Mouse (Mus musculus) heart, postnatal 36 days (tissue): ENCODE measurements around the gene Sdsl. TPM values are rescaled to one million over a fixed set of nuclear protein-coding genes. Genes with fewer than 3 reads are reported as not detected.
"Not testable (repeated sequence)": the region's sequence is repeated elsewhere in the genome, so short reads cannot be mapped to it uniquely, and the experiment has no call there.

Source experiments
- DNase-seq, 2 experiments: peaks; one replicate each; pipeline ENCODE4 v3.0.0; 2021 to 2022
- intact Hi-C: fragments of 180-260 bp; cut with DNase I; formaldehyde crosslinking; loops from one replicate; pipeline ENCODE4 v1.15.1; 2025
- total RNA-seq, 2 experiments: library from RNA; stranded (reverse); gene quantifications; 2 replicates each; pipeline ENCODE4 v1.2.3; 2021

Sdsl gene
- total RNA-seq: 1 to 10 TPM; 8.3 to 9.1 TPM

DNA sequence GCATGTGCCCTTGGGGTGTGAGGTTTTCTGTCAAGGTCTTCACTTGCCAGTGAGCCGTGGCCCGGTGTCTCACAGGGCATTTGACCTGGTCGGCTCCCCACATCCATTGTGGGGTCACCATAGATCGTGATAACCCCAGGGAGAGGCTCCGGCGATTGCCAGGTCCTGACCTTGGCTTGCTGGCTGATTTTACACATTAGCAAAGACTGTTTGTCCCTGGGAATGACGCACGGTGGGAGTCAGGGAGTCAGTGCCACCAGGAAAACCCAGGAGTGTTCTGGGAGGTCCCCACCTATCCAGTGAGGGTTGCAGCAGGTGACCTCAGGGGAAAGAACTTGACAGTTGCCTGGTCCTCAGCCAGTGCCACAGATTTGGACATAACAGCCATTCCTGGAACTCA lies at the start of gene Sdsl:
Gene Sdsl, minus strand, starts transcription at position 41 of the 400 bp plus-strand sequence.
- no peak for DNase-seq
- intact Hi-C loops: no loop called here

DNA sequence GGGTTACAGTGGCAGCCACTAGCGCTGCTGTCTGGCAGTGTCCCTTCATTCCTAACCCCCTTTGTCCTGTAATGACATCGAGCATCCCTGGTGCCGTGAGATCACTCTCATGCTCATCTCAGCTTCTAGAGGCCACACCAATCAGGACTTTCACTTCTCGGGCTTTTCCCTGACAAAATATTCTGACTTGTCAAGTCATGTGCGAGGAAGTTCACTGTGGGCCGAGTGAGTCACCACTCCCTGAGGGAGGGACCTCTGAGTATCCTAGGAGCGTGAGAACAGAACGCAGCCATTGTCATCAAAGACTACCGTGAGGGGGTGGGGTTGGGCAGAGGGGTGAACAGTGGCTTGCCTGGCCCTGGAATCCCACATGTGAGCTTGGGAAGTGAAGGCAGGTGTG lies 44.9 kb upstream of the Sdsl start:
- peak; percentile 55 to 69 for DNase-seq
- intact Hi-C loops: loop anchor here (5.0 kb wide), 1 partner anchor 45 kb away; no protein-coding TSS in a partner anchor

DNA sequence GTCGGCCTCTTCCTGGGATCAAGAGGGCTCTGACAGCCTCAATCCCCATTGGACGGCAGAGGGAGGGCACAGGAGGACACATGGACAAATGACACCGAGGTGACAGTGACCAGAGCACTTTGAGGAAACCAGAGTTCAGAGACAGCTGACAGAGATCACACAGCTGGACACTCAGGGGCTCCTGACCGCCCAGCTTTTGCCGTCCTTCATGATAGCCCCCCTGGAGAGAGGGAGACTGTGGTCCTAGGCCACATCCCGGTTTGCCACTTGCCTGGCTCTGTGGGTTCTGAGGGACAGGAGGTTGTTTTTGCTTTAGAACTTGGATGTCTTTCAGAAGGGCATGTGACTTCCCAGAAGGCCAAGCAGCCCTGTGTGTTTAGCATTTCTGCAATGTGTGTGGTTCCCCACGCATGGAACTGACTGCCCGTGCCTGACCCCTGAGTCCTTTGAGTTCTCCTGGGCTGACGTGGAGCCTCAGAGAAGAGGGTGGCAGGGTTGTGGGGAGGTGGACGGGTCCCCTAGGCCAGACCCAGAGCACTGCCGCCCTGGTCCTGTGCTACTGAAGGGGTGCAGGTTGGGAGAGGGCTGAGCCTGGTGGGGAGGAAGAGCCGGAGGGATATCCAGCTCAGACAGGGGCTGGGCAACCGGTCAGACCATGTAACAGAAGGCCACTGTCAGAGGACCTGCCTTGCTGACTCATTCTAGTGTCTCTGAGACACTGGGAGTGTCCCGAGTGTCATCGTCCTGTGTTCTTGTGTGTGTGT lies 43.8 kb upstream of the Sdsl start:
- intact Hi-C loops: loop anchor here (5.0 kb wide), 1 partner anchor 46 kb away; no protein-coding TSS in a partner anchor

DNA sequence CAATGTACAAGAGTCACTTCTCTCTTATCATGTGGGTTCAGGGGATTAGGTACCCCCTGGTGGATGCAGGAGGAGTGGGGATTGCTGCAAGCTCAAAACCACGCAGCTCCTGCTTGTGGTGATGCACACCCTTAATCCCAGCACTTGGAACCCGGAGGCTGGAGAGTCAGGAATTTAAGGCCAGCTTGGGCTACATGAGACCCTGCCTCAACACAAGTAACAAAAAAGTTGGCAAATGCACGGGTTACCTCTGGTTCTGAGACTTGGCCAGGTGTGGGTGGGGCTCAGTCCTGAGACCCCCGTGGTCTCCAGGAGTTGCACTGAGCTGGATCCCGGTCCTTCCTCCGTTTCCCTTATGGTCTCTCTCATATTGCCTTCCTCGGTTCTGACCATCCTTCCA lies 42.8 kb upstream of the Sdsl start:
- DNase-seq: no peak
- intact Hi-C loops: loop anchor here (5.0 kb wide), 1 partner anchor 47 kb away; no protein-coding TSS in a partner anchor

More for the DNA sequence above, 43.8 kb upstream of the Sdsl start:
- peak; percentile 43 to 64 for DNase-seq

DNA sequence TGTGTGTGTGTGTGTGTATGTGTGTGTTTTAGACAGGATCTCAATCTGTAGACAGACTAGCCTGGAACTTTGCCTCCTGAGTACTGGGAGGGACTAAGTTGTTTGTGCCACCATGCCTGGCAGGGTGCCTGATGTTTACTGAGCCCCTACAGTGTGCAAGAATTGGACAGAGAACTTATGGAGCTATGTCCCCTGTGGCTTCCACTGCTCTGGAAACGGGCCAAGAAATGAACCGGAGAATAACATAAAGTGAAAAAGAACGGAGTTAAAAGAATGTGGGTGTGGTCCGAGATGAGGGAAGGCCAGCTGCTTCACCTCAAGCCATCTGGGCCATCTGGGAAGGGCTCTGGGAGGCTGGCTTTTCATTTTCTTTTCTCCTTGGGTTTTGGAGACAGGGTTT lies 42.1 kb upstream of the Sdsl start:
- intact Hi-C loops: loop anchor here (5.0 kb wide), 1 partner anchor 48 kb away; no protein-coding TSS in a partner anchor
- DNase-seq: peak; percentile 41 to 50

DNA sequence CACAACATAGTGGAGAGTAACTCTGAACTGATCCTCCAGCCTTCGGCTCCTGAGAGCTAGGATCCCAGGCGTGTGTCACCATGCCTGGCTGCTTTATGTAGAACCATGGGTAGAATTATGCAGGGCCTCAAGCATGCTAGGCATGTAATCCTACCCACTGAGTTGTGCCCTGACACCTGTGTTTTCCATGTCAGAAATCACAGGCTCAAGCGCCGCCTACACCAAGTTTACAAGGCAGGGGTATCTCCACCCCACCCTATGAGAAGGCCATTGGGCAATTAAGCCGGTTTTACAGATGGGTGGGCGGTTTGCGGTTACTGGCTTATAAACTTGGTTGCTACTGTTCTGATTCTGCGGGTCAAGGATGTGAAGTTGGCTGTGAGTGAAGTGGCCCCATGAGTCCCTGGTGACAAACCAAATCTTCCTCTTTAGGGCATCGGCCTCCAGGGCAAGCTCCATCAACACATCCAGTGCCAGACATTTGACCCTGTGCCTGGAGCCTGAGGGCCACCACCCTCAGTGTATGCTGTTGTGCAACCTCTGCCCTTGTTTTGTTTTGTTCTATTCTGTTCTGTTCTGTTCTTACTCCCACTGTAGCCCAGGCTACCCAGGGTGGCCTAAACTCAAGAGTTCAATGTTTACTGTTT lies 41.5 kb upstream of the Sdsl start:
- intact Hi-C loops: no loop called here
- peak in 1 of 2 experiments; percentile 49 for DNase-seq

DNA sequence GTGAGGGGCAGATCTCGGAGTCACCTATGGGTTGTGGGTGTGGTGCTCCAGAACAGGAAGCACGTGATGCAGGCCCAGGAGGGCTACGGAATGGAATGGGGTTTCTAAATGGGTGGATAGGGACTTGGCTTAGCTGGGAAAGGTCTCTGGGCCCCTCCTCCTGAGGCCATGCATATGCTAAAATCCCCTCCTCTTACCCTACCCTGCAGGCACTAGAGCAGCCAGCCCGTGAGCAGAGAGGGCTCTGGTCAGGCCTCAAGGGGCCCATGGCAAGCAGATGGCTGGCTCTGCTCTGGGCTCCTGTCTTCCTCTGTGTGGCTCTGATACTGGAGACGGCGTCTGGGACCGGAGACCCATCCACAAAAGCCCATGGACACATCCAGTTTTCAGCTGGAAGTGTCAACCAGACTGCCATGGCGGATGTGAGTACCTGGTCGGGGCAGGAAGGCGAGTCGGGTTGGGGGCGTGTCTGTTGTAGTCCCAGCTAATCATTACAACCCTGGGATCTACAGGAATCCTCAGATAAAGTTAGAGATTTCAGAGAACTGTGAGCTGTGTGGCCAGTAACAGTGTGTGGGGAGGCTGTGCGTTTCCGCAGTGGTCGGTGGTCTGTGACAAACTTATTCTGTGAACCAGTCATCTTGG lies 40.4 kb upstream of the Sdsl start:
- no peak for DNase-seq
- intact Hi-C loops: no loop called here

DNA sequence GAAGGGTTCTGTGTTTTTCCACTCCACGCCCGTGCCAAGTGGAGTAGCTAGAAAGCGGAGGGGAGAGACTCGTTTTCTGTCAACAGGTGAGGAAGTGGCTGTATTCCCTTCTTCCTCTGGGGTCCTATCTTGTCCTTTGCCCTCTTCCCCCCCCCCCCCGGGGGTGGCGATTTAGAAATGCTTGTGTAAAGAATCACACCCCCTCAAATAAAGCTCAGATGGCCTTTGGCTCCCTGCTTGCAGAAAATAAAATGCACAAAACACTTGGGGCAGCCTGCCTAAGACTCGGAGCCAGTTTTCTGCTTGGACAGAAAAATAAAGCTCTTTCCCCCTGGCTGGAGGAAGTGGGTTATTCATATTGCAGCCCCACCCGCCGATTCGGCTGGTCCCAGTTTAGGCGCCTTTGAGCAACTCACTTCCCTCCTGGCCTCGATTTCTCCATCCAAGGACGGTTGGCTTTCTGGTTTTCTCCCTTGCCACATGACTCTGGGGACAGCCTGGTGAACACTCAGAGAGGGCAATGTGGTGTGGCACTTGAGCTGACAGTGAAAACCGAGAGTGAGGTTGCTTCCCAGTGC lies 39.1 kb upstream of the Sdsl start:
- intact Hi-C loops: loop anchor here (2.0 kb wide), 1 partner anchor 77 kb away; the partner anchor contains the start of genes Iqcd and Tpcn1
- DNase-seq: peak; percentile 49 to 65

DNA sequence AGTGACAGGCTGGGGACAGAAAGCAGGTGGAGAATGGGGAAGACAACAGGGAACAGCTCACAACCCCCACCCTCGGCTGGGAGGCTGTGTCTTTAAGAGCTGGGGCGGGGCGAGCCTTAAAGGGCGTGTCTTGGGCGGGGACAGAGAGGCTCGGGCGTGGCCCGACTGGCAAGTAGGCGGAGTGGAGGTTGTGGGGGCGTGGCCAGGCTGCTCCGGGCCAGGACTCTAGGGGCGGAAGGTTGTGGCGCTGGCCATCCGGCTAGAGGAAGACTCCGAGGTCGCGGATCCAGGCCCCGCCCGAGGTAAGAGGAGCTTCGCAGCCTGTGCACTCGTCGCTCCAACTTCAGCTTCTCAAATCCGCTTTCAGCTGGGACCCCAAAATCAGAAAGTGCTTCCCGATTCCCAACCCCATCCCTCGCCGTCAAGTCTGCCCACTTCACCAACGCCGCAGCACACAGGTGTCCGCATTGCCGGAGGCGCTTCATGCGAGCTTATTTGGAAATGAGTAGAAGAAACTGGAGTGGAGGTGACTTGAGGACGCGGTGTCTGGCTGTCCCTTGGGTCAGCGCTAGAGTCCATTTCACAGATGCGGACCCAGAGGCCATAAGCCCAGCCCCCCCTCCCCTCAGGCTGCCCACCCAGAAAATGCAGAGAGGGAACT lies 38.5 kb upstream of the Sdsl start, which contains the start of gene Slc8b1:
Gene Slc8b1, plus strand, starts transcription at position 187 of the 661 bp plus-strand sequence.
- peak; percentile 98 for DNase-seq
- intact Hi-C loops: loop anchor here (2.0 kb wide), 1 partner anchor 78 kb away; the partner anchor contains the start of genes Iqcd and Tpcn1

DNA sequence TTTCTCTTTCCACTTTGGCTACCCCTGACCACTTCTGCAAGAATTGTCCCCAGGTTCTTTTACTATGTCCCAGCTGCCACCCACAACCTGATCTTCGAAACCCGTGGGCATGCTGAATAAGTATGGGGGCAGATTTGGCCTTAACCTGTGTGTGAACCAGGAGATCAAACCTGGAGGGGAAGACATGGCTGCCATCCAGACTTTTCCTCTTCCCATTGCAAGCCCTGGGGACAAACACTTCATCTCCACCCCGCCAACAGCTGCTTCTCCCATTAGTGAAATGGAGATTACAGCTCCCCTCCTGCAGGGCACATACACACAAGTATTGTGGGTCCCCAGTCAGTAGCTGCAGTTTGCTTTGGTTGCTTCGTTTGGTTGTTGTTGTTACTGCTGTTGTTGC lies 34.7 kb upstream of the Sdsl start:
- intact Hi-C loops: loop anchor here (10.0 kb wide), 1 partner anchor 237 kb away; the partner anchor contains the start of gene Oas2
- DNase-seq: no peak

DNA sequence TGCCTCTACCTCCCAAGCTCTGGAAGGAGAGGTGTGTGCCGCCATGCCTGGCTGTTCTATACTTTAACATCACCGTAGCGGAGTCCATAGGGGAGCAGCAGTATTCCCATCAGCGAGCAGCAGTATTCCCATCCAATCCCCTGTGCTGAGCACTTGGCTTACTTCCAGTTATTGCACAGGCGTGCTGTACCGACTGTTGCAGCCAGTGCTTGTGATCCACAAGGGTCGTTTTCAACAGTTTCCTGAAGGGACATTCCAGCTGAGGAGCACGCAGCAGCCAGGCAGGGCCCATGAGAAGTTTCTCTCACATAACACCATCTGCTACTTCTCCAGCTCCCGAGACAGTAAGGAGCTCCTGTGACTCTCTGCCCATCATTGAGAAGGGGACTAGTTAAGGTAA lies 33.9 kb upstream of the Sdsl start:
- intact Hi-C loops: loop anchor here (10.0 kb wide), 1 partner anchor 238 kb away; the partner anchor contains the start of gene Oas2
- no peak for DNase-seq

DNA sequence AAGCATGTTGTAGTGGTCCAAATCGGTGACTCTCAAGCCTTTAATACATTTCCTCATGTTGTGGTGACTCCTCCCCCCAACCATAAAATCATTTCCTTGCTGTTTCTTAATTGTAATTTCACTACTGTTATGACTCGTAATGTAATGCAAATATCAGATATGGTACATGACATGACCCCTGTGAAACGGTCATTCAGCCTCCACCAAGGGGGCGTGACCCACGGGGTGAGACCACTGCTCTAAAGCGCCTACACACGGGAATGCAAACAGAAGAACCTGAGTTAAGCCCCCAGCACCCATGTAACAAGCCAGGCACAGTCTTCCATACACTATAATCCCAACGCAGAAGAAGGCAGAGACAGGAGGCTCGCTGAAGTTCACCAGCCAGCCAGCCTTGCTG lies 33.2 kb upstream of the Sdsl start:
- intact Hi-C loops: loop anchor here (1.0 to 10.0 kb wide), 2 partner anchors 100 to 239 kb away; partner anchors contain the start of gene Oas2
- DNase-seq: no peak

DNA sequence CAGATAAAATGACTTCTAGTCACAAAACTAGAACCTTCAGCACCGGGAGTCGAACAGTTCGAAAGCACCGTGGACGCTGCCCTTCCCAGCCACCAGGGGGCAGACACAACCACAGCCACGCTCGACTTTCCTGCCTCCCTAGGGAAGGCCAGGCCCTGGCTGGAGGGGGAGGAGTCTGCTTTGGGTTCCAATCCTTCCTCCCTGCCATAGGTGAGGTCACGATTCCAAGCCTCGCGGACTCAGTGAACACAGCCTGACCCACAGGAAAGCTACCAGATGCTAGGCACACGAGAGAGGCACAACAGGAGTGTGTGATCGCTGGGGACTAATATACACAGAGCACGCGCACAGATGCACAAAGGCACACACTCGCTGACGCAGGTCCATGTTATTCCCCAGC lies 32.8 kb upstream of the Sdsl start:
- DNase-seq: peak; percentile 87 to 89
- intact Hi-C loops: loop anchor here (1.0 to 10.0 kb wide), 2 partner anchors 100 to 239 kb away; partner anchors contain the start of gene Oas2

DNA sequence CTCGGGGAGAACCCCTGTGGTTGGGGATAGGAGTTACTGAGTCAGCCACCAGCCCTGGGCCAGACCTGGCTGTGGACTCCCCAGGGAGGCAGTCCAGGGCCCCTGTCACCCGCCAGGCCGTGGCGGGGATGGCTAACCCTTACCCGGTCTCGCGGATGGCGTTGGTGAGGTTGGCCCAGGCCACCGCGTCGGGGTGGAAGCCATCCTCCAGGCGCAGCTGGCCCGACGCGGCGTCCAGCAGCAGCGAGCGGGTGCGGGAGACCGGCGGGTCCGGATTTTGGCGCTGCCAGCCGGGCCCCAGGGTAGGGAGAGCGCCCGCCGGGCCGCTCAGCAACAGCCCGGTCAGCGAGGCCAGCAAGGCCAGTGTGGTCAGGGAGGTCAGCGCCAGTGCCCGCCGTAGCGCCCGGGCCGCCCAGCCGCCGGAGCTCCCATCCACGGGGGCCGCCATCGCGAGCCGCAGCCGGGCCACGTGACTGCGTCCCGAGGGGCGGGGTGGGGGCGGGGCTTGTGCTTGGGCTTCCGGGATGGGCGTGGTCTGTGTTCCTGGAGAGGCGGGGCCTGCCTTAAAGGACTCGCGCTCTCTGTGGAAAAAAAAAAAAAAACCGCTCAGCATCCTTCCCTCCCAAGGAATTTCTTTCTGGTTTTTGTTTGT lies 30.7 kb upstream of the Sdsl start, which contains the start of gene Plbd2:
Gene Plbd2, minus strand, starts transcription at position 482 of the 652 bp plus-strand sequence.
- peak; percentile 81 to 85 for DNase-seq
- intact Hi-C loops: loop anchor here (2.0 to 10.0 kb wide), 2 partner anchors 242 to 310 kb away; partner anchors contain the start of genes Oas1c and Oas2

DNA sequence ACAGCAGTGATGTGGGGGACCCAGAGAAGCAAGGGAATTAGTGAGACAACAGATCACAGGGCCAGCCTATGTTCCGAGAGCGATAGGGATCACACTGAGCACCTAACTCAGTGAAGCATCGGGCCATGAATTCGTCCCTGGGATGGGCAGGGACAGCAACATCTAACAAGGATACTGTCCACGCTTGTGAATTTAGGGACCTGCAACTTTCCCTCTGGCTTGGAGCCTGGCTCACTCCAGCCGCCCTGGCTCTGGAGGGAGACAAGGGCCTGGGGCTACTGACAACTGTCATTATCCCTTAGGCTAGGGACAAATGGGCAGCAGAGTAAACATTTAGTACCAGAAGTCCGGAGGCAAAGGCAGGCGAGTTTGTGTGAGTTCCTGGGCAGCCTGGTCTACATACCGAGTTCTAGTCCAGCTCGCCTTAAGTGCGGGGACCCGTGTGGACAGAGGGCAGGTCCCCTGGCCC lies 30.1 kb upstream of the Sdsl start:
- intact Hi-C loops: loop anchor here (2.0 to 10.0 kb wide), 2 partner anchors 242 to 310 kb away; partner anchors contain the start of genes Oas1c and Oas2
- no peak for DNase-seq

DNA sequence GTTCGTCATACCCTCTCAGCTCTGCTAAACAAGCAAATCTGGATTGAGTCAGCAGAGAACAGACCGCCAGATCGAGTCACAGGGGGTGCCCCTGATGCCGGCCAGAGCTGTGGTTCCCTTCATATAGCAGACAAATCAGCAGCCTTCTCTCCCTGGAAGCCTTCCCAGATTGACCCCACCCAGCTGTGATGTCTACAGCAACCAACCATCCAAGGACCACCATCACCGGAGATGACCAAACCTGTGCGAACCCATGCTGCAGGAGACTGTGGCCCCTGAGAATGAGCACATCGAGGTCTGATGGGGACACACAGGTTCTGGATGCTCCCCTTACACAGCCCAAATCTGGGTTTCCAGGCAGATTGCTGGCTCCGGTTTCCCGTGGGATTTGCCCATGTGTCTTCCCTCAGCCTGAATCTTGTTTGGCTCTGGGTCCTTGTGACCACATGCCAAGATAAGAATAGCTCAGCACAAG lies 29.6 kb upstream of the Sdsl start:
- no peak for DNase-seq
- intact Hi-C loops: loop anchor here (2.0 to 10.0 kb wide), 2 partner anchors 243 to 311 kb away; partner anchors contain the start of genes Oas1c and Oas2

DNA sequence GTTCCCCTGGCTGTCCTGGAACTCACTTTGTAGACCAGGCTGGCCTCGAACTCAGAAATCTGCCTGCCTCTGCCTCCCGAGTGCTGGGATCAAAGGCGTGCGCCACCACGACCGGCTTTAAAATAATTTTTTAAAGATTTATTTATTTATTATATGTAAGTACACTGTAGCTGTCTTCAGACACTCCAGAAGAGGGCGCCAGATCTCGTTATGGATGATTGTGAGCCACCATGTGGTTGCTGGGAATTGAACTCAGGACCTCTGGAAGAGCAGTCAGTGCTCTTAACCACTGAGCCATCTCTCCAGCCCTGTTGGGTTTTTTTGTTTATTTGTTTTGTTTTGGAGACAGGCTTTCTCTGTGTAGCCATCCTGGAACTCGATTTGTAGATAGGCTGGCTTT lies 28.0 kb upstream of the Sdsl start:
- intact Hi-C loops: loop anchor here (10.0 kb wide), 1 partner anchor 244 kb away; the partner anchor contains the start of gene Oas2
- not testable (repeated sequence) for DNase-seq

DNA sequence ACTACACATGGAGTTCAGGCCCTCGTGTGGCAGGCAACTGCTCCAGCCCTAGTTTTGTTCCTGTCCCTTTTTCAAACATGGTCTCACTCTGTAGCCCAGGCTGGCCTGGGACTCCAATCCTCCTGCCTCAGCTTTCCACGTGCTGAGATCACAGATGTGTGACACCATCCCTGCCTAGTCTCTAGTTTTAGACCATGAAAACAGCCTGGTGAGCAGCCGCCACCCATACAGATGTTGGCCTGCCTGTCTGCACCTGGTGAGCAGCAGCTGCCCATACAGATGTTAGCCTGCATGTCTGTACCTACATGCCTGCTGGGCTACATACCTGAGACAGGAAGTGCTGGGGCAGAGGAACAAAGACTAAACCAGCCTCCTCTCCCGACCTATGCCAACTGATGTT lies 26.6 kb upstream of the Sdsl start:
- intact Hi-C loops: no loop called here

More for the DNA sequence above, 26.6 kb upstream of the Sdsl start:
- no peak for DNase-seq
